Mouse (Mus musculus) G1E (cell line): Measurements from ENCODE around the gene Pamr1. TPM values are rescaled to one million over a fixed set of nuclear protein-coding genes. Genes with fewer than 3 reads are reported as not detected.

Source experiments
- ATAC-seq: 2 replicates; pipeline ENCODE4 v1.8.0; 2016; ENCODE audit warnings: mild to moderate bottlenecking; ENCODE audit not compliant: insufficient number of reproducible peaks, poor library complexity, low FRiP score, severe bottlenecking; ENCODE audit errors: extremely low read depth
- DNase-seq: peaks from one replicate; pipeline ENCODE4 v3.0.0; 2012; ENCODE audit warnings: low spot score
- H3K27me3 ChIP-seq: 2 replicates; pipeline ENCODE4 v1.6.1; 2012; ENCODE audit warnings: mild to moderate bottlenecking, low read length, inconsistent platforms; ENCODE audit not compliant: insufficient read depth
- H3K36me3 ChIP-seq: replicated peaks from 2 replicates; pipeline ENCODE3; 2012; ENCODE audit warnings: mild to moderate bottlenecking, inconsistent platforms
- H3K4me1 ChIP-seq: 2 replicates; pipeline ENCODE4 v1.6.1; 2012; ENCODE audit warnings: low read depth, low read length, inconsistent platforms, mixed read lengths; ENCODE audit not compliant: insufficient read depth
- H3K4me3 ChIP-seq: 2 replicates; pipeline ENCODE4 v1.5.1; 2012; ENCODE audit warnings: low read depth, mild to moderate bottlenecking, inconsistent platforms, low read length, moderate library complexity, mixed read lengths
- H3K9me3 ChIP-seq: replicated peaks from 2 replicates; pipeline ENCODE4 v1.6.1; 2012; ENCODE audit warnings: inconsistent platforms
- CTCF ChIP-seq: IDR thresholded peaks from 2 replicates; pipeline ENCODE4 v1.5.1; 2012; ENCODE audit warnings: low read depth, low read length, inconsistent platforms, mixed read lengths
- GATA1 ChIP-seq: IDR thresholded peaks from 2 replicates; pipeline ENCODE4 v1.6.1; 2012; ENCODE audit warnings: borderline replicate concordance, low read length, inconsistent platforms, mixed read lengths
- GATA2 ChIP-seq: IDR thresholded peaks from 2 replicates; pipeline ENCODE4 v1.6.1; 2012; ENCODE audit warnings: low read depth, low read length, inconsistent platforms, borderline replicate concordance
- POLR2AphosphoS5 ChIP-seq: IDR thresholded peaks from 2 replicates; pipeline ENCODE4 v1.6.1; 2012; ENCODE audit warnings: low read depth, low read length, inconsistent platforms; ENCODE audit not compliant: insufficient replicate concordance
- TAL1 ChIP-seq: conservative IDR thresholded peaks from 2 replicates; pipeline ENCODE4 v1.6.1; 2012; ENCODE audit warnings: low read depth, low read length, inconsistent platforms, mixed read lengths
- polyA plus RNA-seq: library from polyadenylated mRNA; stranded (reverse); fragments of >175 nt; gene quantifications from 2 replicates; pipeline ENCODE4 v1.2.3, GENCODE M21; 2012
- total RNA-seq, 2 experiments: library from RNA; stranded (forward) in 1 of 2; stranded (reverse) in 1 of 2; fragments of 200-1000 nt in 1 of 2; fragments of >200 nt in 1 of 2; fragmentation: Nextera tagmentation in 1 of 2; gene quantifications; 2 replicates each; pipeline ENCODE4 v1.2.3; 2014 to 2017

Pamr1 gene
- total RNA-seq (2014; fragmentation: Nextera tagmentation) (not detected in 2 replicates), total RNA-seq (2017) (0.06 and 0.22 TPM in 2 replicates), polyA plus RNA-seq (not detected in 2 replicates)

- H3K4me3 ChIP-seq = no peak within 1 kb of the TSS
- ATAC-seq = no peak
These were observed at the start of gene Pamr1 for GRCm38 (mm10) chr2:102549611-102550266. Gene Pamr1, plus strand, starts transcription at chr2:102550012.

GRCm38 (mm10) chr2:102507633-102508032 lies 42.2 kb upstream of the Pamr1 start:
- H3K9me3 ChIP-seq = no peaks in the 10 kb centered on the region
- no peak overlapping the region for H3K4me3 ChIP-seq
- no peaks in the 10 kb centered on the region for H3K36me3 ChIP-seq
- H3K4me1 ChIP-seq = no peaks in the 10 kb centered on the region
- no peaks in the 10 kb centered on the region for H3K27me3 ChIP-seq
- TF ChIP-seq POLR2AphosphoS5 (no peak), CTCF (no peak), TAL1 (no peak), GATA1 (no peak), GATA2 (no peak)
- ATAC-seq (no peak), DNase-seq (no peak)

More at GRCm38 (mm10) chr2:102549611-102550266, at the start of gene Pamr1:
- TF ChIP-seq TAL1 (no peak), POLR2AphosphoS5 (no peak), CTCF (no peak), GATA2 (no peak), GATA1 (no peak)
- Histone ChIP-seq H3K4me1 (no peaks in the 10 kb centered on the region), H3K36me3 (no peaks in the 10 kb centered on the region), H3K9me3 (no peaks in the 10 kb centered on the region), H3K27me3 (peaks cover 9% of the 10 kb centered on the region; the same call in 1 of the 2 replicates)
- DNase-seq = no peak

GRCm38 (mm10) chr2:102508154-102508553 lies 41.7 kb upstream of the Pamr1 start:
- no peaks in the 10 kb centered on the region for H3K4me1 ChIP-seq
- H3K36me3 ChIP-seq = no peaks in the 10 kb centered on the region
- H3K9me3 ChIP-seq = no peaks in the 10 kb centered on the region
- DNase-seq (no peak), ATAC-seq (no peak)
- TF ChIP-seq CTCF (no peak), POLR2AphosphoS5 (no peak), GATA2 (no peak), GATA1 (no peak), TAL1 (no peak)
- H3K4me3 ChIP-seq = no peak overlapping the region
- no peaks in the 10 kb centered on the region for H3K27me3 ChIP-seq

GRCm38 (mm10) chr2:102519956-102520355 lies 29.9 kb upstream of the Pamr1 start:
- TF ChIP-seq TAL1 (no peak), GATA2 (no peak), GATA1 (no peak)
- Histone ChIP-seq H3K36me3 (no peaks in the 10 kb centered on the region), H3K27me3 (peaks cover 3% of the 10 kb centered on the region; the same call in 1 of the 2 replicates), H3K4me1 (no peaks in the 10 kb centered on the region), H3K9me3 (no peaks in the 10 kb centered on the region), H3K4me3 (no peak overlapping the region)
- ATAC-seq (no peak), DNase-seq (no peak)

- no peak for ATAC-seq
- no peak overlapping the region for H3K4me3 ChIP-seq
- TF ChIP-seq GATA1 = no peak
- TF ChIP-seq GATA2 = no peak
- TF ChIP-seq CTCF = no peak
- TF ChIP-seq TAL1 = no peak
- no peak for TF ChIP-seq POLR2AphosphoS5
These were observed 22.2 kb upstream of the Pamr1 start for GRCm38 (mm10) chr2:102527563-102527962.

GRCm38 (mm10) chr2:102533437-102533836 lies 16.4 kb upstream of the Pamr1 start:
- Histone ChIP-seq H3K9me3 (no peaks in the 10 kb centered on the region), H3K36me3 (no peaks in the 10 kb centered on the region), H3K4me1 (no peaks in the 10 kb centered on the region), H3K27me3 (peaks cover 6% of the 10 kb centered on the region), H3K4me3 (no peak overlapping the region)
- no peak for DNase-seq
- TF ChIP-seq POLR2AphosphoS5 (no peak), GATA1 (no peak), GATA2 (no peak), CTCF (no peak), TAL1 (no peak)
- no peak for ATAC-seq

More at GRCm38 (mm10) chr2:102527563-102527962, 22.2 kb upstream of the Pamr1 start:
- Histone ChIP-seq H3K36me3 (no peaks in the 10 kb centered on the region), H3K9me3 (no peaks in the 10 kb centered on the region), H3K27me3 (peaks cover 9% of the 10 kb centered on the region), H3K4me1 (no peaks in the 10 kb centered on the region)
- DNase-seq = no peak
